Mouse (Mus musculus) natural killer cell, adult 2 months (primary cell): ENCODE measurements around the gene Angel2.
A peak's percentile ranks its signal among the peaks of the same experiment; 100 is the strongest.

Source experiments
- DNase-seq, 2 experiments: peaks; one replicate each; pipeline ENCODE4 v3.0.0; 2022; ENCODE audit warnings: low spot score in 2 of 2

The Angel2 gene

DNA sequence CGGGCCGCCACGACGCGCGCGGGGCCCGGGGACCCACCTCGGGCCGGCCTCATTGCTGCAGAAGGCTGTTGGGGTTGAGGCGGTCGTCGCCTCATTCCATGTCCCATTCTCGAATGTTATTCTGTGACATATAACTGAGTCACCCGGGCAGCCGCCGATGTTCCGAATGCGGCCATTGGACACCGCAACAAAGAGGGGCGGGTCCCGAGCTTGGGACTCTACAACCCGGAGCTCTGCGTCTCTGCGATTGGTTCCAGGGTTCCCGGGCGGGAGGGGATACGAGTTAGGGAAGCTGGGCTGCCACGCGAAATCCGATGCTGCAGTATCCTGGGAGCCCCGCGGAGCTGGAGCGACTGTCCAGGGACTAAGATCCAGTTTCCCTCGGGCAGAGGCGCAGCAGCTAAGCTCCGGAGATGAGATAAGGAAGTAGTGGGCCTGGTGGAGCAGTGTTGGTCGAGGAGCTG, 54.2 kb downstream of the Angel2 start, which contains the start of gene Vash2:
TSS of gene Vash2 (minus strand) at position 197 of the 464 bp plus-strand sequence.
- DNase-seq = peak in 1 of 2 experiments; percentile 21

DNA sequence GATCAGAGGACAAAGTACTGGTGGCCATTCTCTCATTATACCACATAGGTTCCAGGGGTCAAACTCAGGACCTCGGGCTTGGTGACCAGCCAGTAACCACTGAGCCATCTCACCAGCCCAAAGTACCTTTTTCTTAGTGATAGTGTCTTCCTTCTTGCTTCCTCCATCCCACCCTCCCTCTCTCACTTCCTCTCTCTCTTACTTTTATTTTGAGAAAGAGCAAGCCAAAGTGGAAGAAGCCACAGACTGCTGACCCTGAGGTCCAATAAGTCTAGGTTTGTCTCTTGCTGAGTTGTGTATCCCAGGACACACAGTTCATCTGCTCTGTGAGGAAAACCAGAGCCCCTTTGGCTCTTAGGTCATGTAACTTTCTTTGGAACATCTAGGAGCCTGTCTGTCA, 55.6 kb downstream of the Angel2 start:
- no peak for DNase-seq

DNA sequence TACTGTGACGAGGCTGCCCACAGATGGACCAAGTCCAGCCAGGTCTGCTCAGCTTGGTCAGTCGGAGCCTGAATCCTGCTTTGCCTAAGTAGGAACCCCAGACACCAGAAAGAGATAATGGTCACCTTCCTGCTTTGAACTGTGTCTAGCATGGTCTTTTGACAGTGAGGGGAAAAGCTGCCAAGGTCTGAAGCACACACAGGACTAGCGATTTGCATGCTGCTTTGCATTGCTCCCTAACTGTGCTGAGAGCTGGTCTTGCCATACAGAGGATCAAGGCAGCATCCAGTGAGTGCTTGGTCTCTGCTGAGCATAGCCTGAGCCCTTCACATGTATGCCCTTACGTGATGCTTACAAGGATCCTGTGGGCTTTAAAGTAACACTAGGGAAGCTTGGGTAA, 56.5 kb downstream of the Angel2 start:
- DNase-seq = no peak

DNA sequence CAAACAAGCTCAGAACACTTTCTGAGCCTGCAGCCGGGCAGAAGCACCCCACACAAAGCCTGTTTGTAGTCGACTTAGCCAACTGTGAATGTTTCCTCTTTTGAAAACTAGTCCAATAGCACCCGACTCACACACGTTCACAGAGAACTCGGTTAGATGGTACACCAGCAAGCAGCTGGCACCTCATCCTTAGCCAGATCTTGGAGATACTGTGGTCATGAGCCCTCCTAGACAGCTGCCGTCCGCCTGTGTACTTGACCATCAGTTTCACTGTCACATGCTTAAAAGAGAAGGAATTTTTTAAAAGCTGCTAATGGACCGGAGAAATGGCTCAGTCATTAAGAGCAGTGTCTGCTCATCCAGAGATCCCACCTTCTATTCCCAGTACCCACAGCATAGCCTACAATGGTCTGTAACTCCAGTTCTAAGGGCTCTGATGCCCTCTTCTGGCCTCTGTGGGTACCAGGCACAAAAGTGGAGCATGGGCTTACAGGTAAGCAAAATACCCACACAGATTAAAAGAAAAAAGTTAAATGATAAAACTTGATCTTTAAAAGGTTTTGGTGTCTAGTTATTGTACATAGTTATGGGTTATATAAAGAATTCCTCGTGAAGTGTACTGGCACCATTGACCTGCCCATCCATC, 64.6 kb downstream of the Angel2 start:
- DNase-seq = no peak

DNA sequence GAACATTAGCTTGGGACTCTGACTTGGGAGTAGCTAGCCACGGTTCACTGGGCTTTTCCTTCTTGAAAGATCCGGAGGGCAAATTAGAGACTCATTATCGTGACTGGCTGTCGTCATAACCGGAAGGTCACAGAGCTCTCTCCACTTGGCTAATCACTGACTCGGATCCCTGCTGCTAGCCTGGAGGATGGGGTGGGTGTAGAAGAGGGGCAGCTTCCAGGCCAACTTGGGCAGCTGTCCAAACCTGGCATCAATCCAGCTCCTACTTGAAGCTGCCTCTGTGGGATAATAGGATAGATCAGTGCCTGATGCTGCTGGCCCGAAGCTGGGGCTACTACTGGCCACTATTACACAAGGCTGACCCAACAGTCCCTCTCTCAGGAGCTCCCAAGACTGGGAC, 70.6 kb downstream of the Angel2 start:
- DNase-seq = no peak

DNA sequence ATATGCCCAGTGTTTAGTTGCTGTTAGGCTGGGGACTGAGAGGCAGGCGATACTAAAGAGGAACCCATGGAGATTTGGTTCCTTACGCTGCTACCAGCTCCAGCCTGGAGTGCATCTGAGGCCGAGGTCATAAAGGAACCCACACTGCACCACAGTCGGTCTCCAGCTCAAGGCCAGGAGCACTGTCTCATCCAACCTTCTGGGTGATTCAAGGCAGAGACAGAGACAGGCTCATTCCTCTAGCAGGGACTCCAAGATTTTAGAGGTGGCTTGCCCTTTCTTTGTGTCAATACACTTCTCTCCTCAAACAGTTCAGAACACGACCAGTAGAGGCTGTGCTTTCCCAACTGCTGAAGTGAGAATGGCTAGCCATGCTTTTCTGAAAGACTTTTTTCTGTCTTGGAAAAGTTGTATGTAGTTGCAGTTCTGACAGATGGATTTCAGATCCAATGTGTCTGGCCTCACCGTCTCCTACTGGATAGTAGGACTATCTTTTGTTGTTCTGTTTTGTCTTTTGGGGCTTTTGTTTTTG, 71.5 kb downstream of the Angel2 start:
- no peak for DNase-seq
